Mouse (Mus musculus) testis, adult 2 months (tissue): Measurements from ENCODE around the gene Gamt.

Experiments used
- CTCF ChIP-seq: fragments of 200-500 bp; IDR thresholded peaks from 2 replicates; pipeline ENCODE4 v1.5.1; 2012; ENCODE audit warnings: low read depth, mild to moderate bottlenecking, inconsistent platforms, low read length, moderate library complexity; ENCODE audit not compliant: control insufficient read depth, insufficient read depth, insufficient replicate concordance
- POLR2A ChIP-seq: fragments of 200-500 bp; IDR thresholded peaks from 2 replicates; pipeline ENCODE4 v1.6.1; 2012; ENCODE audit warnings: low read depth, mild to moderate bottlenecking, inconsistent platforms, low read length, moderate library complexity; ENCODE audit not compliant: control insufficient read depth

GRCm38 (mm10) chr10:80271870-80272585 is 11.2 kb upstream of the Gamt start:
- TF ChIP-seq CTCF (no peak), POLR2A (no peak)
